Mouse (Mus musculus) monocyte, adult 2 months (primary cell): Measurements from ENCODE around the gene Gm3005.
"Not testable (repeated sequence)": the region's sequence is repeated elsewhere in the genome, so short reads cannot be mapped to it uniquely, and the experiment has no call there.

Experiments used
- DNase-seq, 2 experiments: peaks; one replicate each; pipeline ENCODE4 v3.0.0; 2022; ENCODE audit warnings: low spot score in 2 of 2, low read depth in 1 of 2

The Gm3005 gene

DNA sequence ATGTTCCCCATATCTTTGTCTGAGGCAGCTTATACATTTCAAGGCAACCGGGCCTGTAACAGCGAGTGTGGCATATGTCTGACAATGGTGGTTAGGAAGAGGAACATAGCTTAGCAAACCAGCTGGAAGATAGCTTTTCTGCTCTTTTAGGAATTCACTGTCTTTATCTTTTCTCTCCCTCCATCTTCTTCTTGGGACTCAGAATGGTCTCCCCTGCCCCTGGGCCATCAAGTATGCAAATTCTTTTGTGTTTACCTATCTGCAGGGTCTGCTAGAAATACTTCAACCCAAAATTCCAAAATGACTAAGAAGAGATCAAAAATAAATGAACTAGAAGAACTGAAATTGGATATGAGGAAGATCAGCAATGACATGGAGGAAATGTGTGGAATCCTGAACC, at the start of gene Gm3005:
Gm3005 (plus strand) TSS at position 301 of the 400 bp plus-strand sequence.
- not testable (repeated sequence) for DNase-seq

DNA sequence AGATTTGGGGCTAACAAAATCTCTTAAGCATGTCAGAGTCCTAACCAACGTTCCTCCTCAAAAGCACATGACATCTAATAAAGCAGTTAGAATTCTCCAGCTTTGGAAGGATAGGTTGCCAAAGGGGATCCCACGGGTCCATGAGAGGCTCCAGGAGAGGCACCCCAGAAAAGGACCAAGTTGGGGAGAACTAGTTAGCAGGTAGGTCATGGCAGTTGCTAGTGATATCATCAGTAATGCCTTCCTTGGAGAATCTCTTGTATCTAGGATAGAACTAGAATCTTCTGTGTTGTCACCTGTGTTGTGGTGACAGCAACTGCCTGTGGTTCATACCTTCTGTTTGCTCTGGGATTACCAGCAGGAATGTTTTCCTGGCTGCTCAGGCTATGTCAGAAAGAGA, 33.1 kb upstream of the Gm3005 start, which contains the start of gene Gm10413:
Gm10413 (plus strand) TSS at position 301 of the 400 bp plus-strand sequence.
- not testable (repeated sequence) for DNase-seq

DNA sequence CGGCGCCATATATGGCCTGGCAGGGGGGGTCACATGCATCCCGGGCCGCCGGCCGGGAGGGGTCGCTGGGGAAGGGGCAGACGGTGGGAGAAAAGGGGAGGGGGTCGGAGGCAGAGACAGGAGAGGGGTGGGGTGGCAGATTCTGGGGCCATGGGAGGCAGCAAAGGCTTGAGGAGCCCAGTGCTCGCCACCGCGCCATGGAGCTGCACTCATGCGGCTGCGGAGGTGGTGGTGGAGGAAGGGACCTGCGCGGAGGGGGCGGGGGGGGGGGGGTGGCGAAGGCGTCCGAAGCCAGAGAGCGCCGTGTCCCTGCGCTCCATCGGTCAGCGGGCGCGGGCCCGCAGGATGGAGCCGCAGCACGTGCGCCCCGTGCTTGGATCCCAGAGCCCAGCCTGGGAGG, 15.6 kb upstream of the Gm3005 start, which contains the start of gene Gm10409:
Gm10409 (plus strand) TSS at position 301 of the 400 bp plus-strand sequence.
- DNase-seq: not testable (repeated sequence)

DNA sequence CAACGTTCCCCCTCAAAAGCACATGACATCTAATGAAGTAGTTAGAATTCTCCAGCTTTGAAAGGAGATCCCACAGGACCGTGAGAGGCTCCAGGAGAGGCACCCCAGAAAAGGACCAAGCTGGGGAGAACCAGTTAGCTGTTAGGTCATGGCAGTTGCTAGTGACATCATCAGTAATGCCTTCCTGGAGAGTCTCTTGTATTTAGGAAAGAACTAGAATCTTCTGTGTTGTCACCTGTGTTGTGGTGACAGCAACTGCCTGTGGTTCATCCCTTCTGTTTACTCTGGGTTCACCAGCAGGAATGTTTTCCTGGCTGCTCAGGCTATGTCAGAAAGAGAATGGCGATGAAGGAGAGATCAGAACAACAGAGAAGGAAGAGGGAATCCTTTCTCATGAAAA, 21.2 kb downstream of the Gm3005 start, which contains the start of gene Gm10408:
Gm10408 (plus strand) TSS at position 301 of the 400 bp plus-strand sequence.
- DNase-seq: not testable (repeated sequence)

DNA sequence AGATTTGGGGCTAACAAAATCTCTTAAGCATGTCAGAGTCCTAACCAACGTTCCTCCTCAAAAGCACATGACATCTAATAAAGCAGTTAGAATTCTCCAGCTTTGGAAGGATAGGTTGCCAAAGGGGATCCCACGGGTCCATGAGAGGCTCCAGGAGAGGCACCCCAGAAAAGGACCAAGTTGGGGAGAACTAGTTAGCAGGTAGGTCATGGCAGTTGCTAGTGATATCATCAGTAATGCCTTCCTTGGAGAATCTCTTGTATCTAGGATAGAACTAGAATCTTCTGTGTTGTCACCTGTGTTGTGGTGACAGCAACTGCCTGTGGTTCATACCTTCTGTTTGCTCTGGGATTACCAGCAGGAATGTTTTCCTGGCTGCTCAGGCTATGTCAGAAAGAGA, 206.3 kb downstream of the Gm3005 start, which contains the start of gene Gm3012:
Gm3012 (plus strand) TSS at position 301 of the 400 bp plus-strand sequence.
- not testable (repeated sequence) for DNase-seq
